Mouse (Mus musculus) heart, postnatal 0 days (tissue): Measurements from ENCODE around the gene Kdm6b. TPM values are rescaled to one million over a fixed set of nuclear protein-coding genes. Genes with fewer than 3 reads are reported as not detected.

Experiments
- ATAC-seq: fragments of 200-750 bp; cut with Nextera tagmentation; 2 replicates; pipeline ENCODE4 v1.8.0; 2017; ENCODE audit warnings: low read depth, moderate number of reproducible peaks, moderate library complexity; ENCODE audit not compliant: insufficient read depth
- DNase-seq: peaks from one replicate; pipeline ENCODE4 v3.0.0-alpha.2; 2016; ENCODE audit warnings: low spot score
- H3K27ac ChIP-seq: fragments of 300-500 bp; sonication (generic); 2 replicates; pipeline ENCODE4 v1.5.1; 2014; ENCODE audit warnings: low read depth, mild to moderate bottlenecking
- H3K27me3 ChIP-seq: fragments of 300-500 bp; sonication (generic); 2 replicates; pipeline ENCODE4 v1.6.1; 2014; ENCODE audit warnings: low read length, mixed read lengths; ENCODE audit not compliant: control insufficient read depth, insufficient read depth
- H3K36me3 ChIP-seq: fragments of 300-500 bp; sonication (generic); replicated peaks from 2 replicates; pipeline ENCODE4 v1.6.1; 2014; ENCODE audit warnings: low read length, mixed read lengths; ENCODE audit not compliant: control insufficient read depth, insufficient read depth
- H3K4me1 ChIP-seq: fragments of 300-500 bp; sonication (generic); 2 replicates; pipeline ENCODE4 v1.6.1; 2014; ENCODE audit warnings: antibody characterized with exemption; ENCODE audit not compliant: control insufficient read depth, insufficient read depth
- H3K4me2 ChIP-seq: fragments of 300-500 bp; sonication (generic); 2 replicates; pipeline ENCODE4 v1.6.1; 2014; ENCODE audit warnings: low read depth, mild to moderate bottlenecking, low read length, moderate library complexity
- H3K4me3 ChIP-seq: fragments of 300-500 bp; sonication (generic); 2 replicates; pipeline ENCODE4 v1.5.1; 2014; ENCODE audit warnings: low read depth, low read length
- H3K9ac ChIP-seq: fragments of 300-500 bp; sonication (generic); replicated peaks from 2 replicates; pipeline ENCODE4 v1.6.1; 2014; ENCODE audit warnings: low read depth, low read length, mixed read lengths
- H3K9me3 ChIP-seq: fragments of 300-500 bp; sonication (generic); replicated peaks from 2 replicates; pipeline ENCODE4 v1.6.1; 2016; ENCODE audit warnings: low read length; ENCODE audit not compliant: control insufficient read depth
- CTCF ChIP-seq: IDR thresholded peaks from 2 replicates; pipeline ENCODE4 v1.5.1; 2016; ENCODE audit warnings: antibody characterized with exemption, control low read depth, low read depth
- EP300 ChIP-seq: IDR thresholded peaks from 2 replicates; pipeline ENCODE4 v1.6.1; 2016; ENCODE audit warnings: antibody characterized with exemption, low read depth
- WGBS: fragments of 180-500 bp; shearing (Covaris S2); extraction: QIAGEN DNeasy Blood & Tissue Kit; methylation state at CpG from one replicate; pipeline ENCODE4 v1.1.7; 2014; 5-methylcytosine and 5-hydroxymethylcytosine counted together
- polyA plus RNA-seq: library from polyadenylated mRNA; unstranded; fragments of >200 nt; fragmentation: Nextera tagmentation; extraction: Ambion mirVana; gene quantifications from 2 replicates; pipeline ENCODE4 v1.2.1, GENCODE M21; 2015
- total RNA-seq: library from RNA; depleted of rRNA; stranded (reverse); fragments of >200 nt; gene quantifications from 2 replicates; pipeline ENCODE4 v1.2.3, GENCODE M21; 2014; ENCODE audit warnings: low replicate concordance; rRNA removed

The Kdm6b gene
- total and polyA plus RNA-seq, 2 experiments from 2014 or later = 10.0 to 23.6 TPM

- 78% methylated on average over 2 of the region's 2 CpGs for WGBS
- Histone ChIP-seq H3K4me3 (no peak overlapping the region), H3K27ac (no peak overlapping the region), H3K9me3 (no peaks in the 10 kb centered on the region), H3K9ac (no peak overlapping the region), H3K36me3 (peaks cover 50% of the 10 kb centered on the region), H3K27me3 (no peaks in the 10 kb centered on the region), H3K4me1 (peaks cover 34% of the 10 kb centered on the region), H3K4me2 (no peak overlapping the region)
- TF ChIP-seq CTCF (no peak), EP300 (no peak)
- ATAC-seq (no peak), DNase-seq (no peak)
These were observed 51.0 kb downstream of the Kdm6b start for GRCm38 (mm10) chr11:69362479-69362878.

GRCm38 (mm10) chr11:69362021-69362420 lies 51.5 kb downstream of the Kdm6b start:
- Histone ChIP-seq H3K9ac (no peak overlapping the region), H3K36me3 (peaks cover 55% of the 10 kb centered on the region), H3K4me3 (no peak overlapping the region), H3K4me2 (no peak overlapping the region), H3K27ac (no peak overlapping the region), H3K9me3 (no peaks in the 10 kb centered on the region), H3K4me1 (peaks cover 29% of the 10 kb centered on the region), H3K27me3 (no peaks in the 10 kb centered on the region)
- WGBS = 78% methylated on average over 7 of the region's 7 CpGs
- TF ChIP-seq EP300 (no peak), CTCF (no peak)
- DNase-seq (no peak), ATAC-seq (no peak)

GRCm38 (mm10) chr11:69357690-69358089 lies 55.8 kb downstream of the Kdm6b start:
- WGBS = 90% methylated on average over 12 of the region's 12 CpGs
- Histone ChIP-seq H3K27me3 (no peaks in the 10 kb centered on the region), H3K9ac (no peak overlapping the region), H3K27ac (no peak overlapping the region), H3K4me2 (no peak overlapping the region), H3K4me1 (no peaks in the 10 kb centered on the region), H3K36me3 (peaks cover 86% of the 10 kb centered on the region), H3K9me3 (no peaks in the 10 kb centered on the region), H3K4me3 (no peak overlapping the region)
- no peak for ATAC-seq
- DNase-seq = no peak
- TF ChIP-seq EP300 = no peak
- no peak for TF ChIP-seq CTCF

GRCm38 (mm10) chr11:69356544-69356943 lies 56.9 kb downstream of the Kdm6b start:
- H3K9me3 ChIP-seq = no peaks in the 10 kb centered on the region
- H3K27ac ChIP-seq = no peak overlapping the region
- H3K4me2 ChIP-seq = no peak overlapping the region
- DNase-seq (no peak), ATAC-seq (no peak)
- H3K4me3 ChIP-seq = no peak overlapping the region
- H3K27me3 ChIP-seq = no peaks in the 10 kb centered on the region
- WGBS = 85% methylated on average over 5 of the region's 5 CpGs
- H3K36me3 ChIP-seq = peaks cover 91% of the 10 kb centered on the region
- H3K4me1 ChIP-seq = no peaks in the 10 kb centered on the region
- no peak for TF ChIP-seq EP300
- no peak for TF ChIP-seq CTCF
- no peak overlapping the region for H3K9ac ChIP-seq

Other genes starting within 250 kb of the Kdm6b start
- 3.0 and 3.7 TPM in 2 replicates for gene Alox8, start 215.8 kb downstream of the Kdm6b start, total RNA-seq
- gene Alox8, start 215.8 kb downstream of the Kdm6b start, polyA plus RNA-seq = 0.86 and 2.5 TPM in 2 replicates
- 0.27 TPM in 1 of 2 replicates, not detected in the other for gene Gucy2e, start 176.6 kb downstream of the Kdm6b start, total RNA-seq
- gene Gucy2e, start 176.6 kb downstream of the Kdm6b start, polyA plus RNA-seq = 0.07 and 0.15 TPM in 2 replicates
- 7.5 and 15.5 TPM in 2 replicates for gene Cntrob, start 89.9 kb downstream of the Kdm6b start, total RNA-seq
- gene Cntrob, start 89.9 kb downstream of the Kdm6b start, polyA plus RNA-seq = 6.9 and 8.4 TPM in 2 replicates
- 240 and 263 TPM in 2 replicates for gene Trappc1, start 89.7 kb downstream of the Kdm6b start, total RNA-seq
- gene Trappc1, start 89.7 kb downstream of the Kdm6b start, polyA plus RNA-seq = 180 and 186 TPM in 2 replicates
- 1.1 and 2.8 TPM in 2 replicates for gene Kcnab3, start 87.4 kb downstream of the Kdm6b start, total RNA-seq
- gene Kcnab3, start 87.4 kb downstream of the Kdm6b start, polyA plus RNA-seq = 1.1 and 1.4 TPM in 2 replicates
- gene Rnf227, start 73.2 kb downstream of the Kdm6b start, total RNA-seq = 1.5 and 10.2 TPM in 2 replicates
- 3.4 and 4.3 TPM in 2 replicates for gene Rnf227, start 73.2 kb downstream of the Kdm6b start, polyA plus RNA-seq
- gene Chd3, start 44.3 kb downstream of the Kdm6b start, total RNA-seq = 23.6 and 23.8 TPM in 2 replicates
- 10.3 and 12.4 TPM in 2 replicates for gene Chd3, start 44.3 kb downstream of the Kdm6b start, polyA plus RNA-seq
- gene Naa38, start 18.2 kb downstream of the Kdm6b start, total RNA-seq = 64.9 and 93.4 TPM in 2 replicates
- 171 and 175 TPM in 2 replicates for gene Naa38, start 18.2 kb downstream of the Kdm6b start, polyA plus RNA-seq
- 14.2 and 17.6 TPM in 2 replicates for gene Cyb5d1, start 18.0 kb downstream of the Kdm6b start, total RNA-seq
- 16.7 and 18.6 TPM in 2 replicates for gene Cyb5d1, start 18.0 kb downstream of the Kdm6b start, polyA plus RNA-seq
- gene Tmem88, start 15.4 kb downstream of the Kdm6b start, total RNA-seq = 32.4 and 33.0 TPM in 2 replicates
- gene Tmem88, start 15.4 kb downstream of the Kdm6b start, polyA plus RNA-seq = 59.7 and 62.5 TPM in 2 replicates
- not detected in 2 replicates for gene Dnah2, start 135.4 kb upstream of the Kdm6b start, total RNA-seq
- 0.03 and 0.30 TPM in 2 replicates for gene Dnah2, start 135.4 kb upstream of the Kdm6b start, polyA plus RNA-seq
- gene Efnb3, start 146.5 kb upstream of the Kdm6b start, total RNA-seq = 70.1 and 79.5 TPM in 2 replicates
- 69.4 and 75.6 TPM in 2 replicates for gene Efnb3, start 146.5 kb upstream of the Kdm6b start, polyA plus RNA-seq
- gene Wrap53, start 166.6 kb upstream of the Kdm6b start, total RNA-seq = 12.4 and 18.7 TPM in 2 replicates
- gene Wrap53, start 166.6 kb upstream of the Kdm6b start, polyA plus RNA-seq = 6.7 and 7.8 TPM in 2 replicates
- 33.6 and 35.9 TPM in 2 replicates for gene Trp53, start 166.7 kb upstream of the Kdm6b start, total RNA-seq
- 31.5 and 32.6 TPM in 2 replicates for gene Trp53, start 166.7 kb upstream of the Kdm6b start, polyA plus RNA-seq
- 23.7 and 24.7 TPM in 2 replicates for gene Atp1b2, start 192.3 kb upstream of the Kdm6b start, total RNA-seq
- 15.1 and 16.8 TPM in 2 replicates for gene Atp1b2, start 192.3 kb upstream of the Kdm6b start, polyA plus RNA-seq
- gene Shbg, start 204.2 kb upstream of the Kdm6b start, total RNA-seq = not detected in 2 replicates
- gene Shbg, start 204.2 kb upstream of the Kdm6b start, polyA plus RNA-seq = 0.08 TPM in 1 of 2 replicates, not detected in the other
- 7.3 TPM in 1 of 2 replicates, not detected in the other for gene Sat2, start 208.3 kb upstream of the Kdm6b start, total RNA-seq
- 17.8 and 18.8 TPM in 2 replicates for gene Sat2, start 208.3 kb upstream of the Kdm6b start, polyA plus RNA-seq
- 64.7 and 102 TPM in 2 replicates for gene Fxr2, start 219.3 kb upstream of the Kdm6b start, total RNA-seq
- 15.8 and 17.7 TPM in 2 replicates for gene Fxr2, start 219.3 kb upstream of the Kdm6b start, polyA plus RNA-seq
- gene Sox15, start 241.6 kb upstream of the Kdm6b start, total RNA-seq = not detected in 2 replicates
- gene Sox15, start 241.6 kb upstream of the Kdm6b start, polyA plus RNA-seq = not detected in 2 replicates
- 123 and 137 TPM in 2 replicates for gene Mpdu1, start 249.0 kb upstream of the Kdm6b start, total RNA-seq
- 30.0 and 33.0 TPM in 2 replicates for gene Mpdu1, start 249.0 kb upstream of the Kdm6b start, polyA plus RNA-seq